Mouse (Mus musculus): ENCODE measurements at regions not wholly inside any gene's neighbourhood (a gene's known extent, or its start where the extent isn't known, plus 50 kb on each side); places are given as distances from the start of the nearest gene placed in this dataset.

- no peak for DNase-seq (ENCODE audit: low spot score)
These were observed 122.5 kb upstream of the Twist2 start for GRCm38 (mm10) chr1:91678789-91679188.

GRCm38 (mm10) chr1:91685031-91685430 lies 116.2 kb upstream of the Twist2 start:
- DNase-seq (ENCODE audit: low spot score), result no peak

DNA sequence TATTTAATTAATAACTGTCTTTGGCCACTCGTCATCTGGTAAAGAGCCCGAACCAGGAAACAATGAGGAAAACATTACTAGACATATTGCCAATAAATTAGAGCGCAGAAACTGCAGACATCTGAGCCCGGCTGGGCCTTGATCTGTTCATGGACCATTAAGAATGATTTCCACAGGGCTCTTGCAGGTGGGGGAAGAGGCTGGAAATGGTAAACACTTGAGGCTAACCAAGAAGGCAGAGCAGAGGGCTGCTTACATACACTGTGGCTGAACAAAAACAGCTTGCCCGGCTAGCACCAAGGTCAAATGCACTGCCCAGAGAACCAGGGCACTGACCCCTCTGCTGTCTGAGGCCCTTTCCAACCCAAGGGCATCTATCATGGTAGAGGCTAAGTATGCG lies 115.5 kb upstream of the Twist2 start:
- no peak for DNase-seq (ENCODE audit: low spot score)

GRCm38 (mm10) chr1:91691601-91692000 lies 109.7 kb upstream of the Twist2 start:
- no peak for DNase-seq (ENCODE audit: low spot score)

- no peak for DNase-seq (ENCODE audit: low spot score)
These were observed 108.4 kb upstream of the Twist2 start for GRCm38 (mm10) chr1:91692709-91693460.

DNA sequence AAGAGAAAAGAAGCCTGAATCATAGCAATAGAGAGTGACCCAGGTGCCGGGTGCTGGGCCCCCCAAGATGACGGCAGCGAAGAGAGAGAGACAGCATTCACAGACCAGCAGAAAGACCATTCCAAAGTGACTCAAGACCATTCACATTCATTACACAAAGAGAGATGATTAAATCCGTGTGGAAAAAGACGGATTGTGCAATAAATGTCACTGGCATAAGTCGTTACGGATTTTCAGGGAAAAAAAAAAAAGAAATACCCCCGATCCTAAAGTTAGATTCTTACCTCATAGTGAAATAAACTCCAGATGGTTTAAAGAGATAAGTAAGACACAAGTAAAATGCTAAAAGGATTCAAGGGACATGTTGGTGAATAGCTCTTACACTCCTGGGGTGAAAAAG lies 104.2 kb upstream of the Twist2 start:
- no peak for DNase-seq (ENCODE audit: low spot score)

GRCm38 (mm10) chr1:91701475-91701874 lies 99.8 kb upstream of the Twist2 start:
- no peak for DNase-seq (ENCODE audit: low spot score)

GRCm38 (mm10) chr1:91702021-91702420 lies 99.2 kb upstream of the Twist2 start:
- DNase-seq (ENCODE audit: low spot score), result no peak

- no peak for DNase-seq (ENCODE audit: low spot score)
These were observed 98.5 kb upstream of the Twist2 start for GRCm38 (mm10) chr1:91702737-91703136.

- DNase-seq (ENCODE audit: low spot score), result no peak
These were observed 95.8 kb upstream of the Twist2 start for GRCm38 (mm10) chr1:91705451-91705850.

GRCm38 (mm10) chr1:91708550-91709243 lies 92.6 kb upstream of the Twist2 start:
- no peak for DNase-seq (ENCODE audit: low spot score)

- DNase-seq (ENCODE audit: low spot score), result no peak
These were observed 92.0 kb upstream of the Twist2 start for GRCm38 (mm10) chr1:91709244-91709600.

DNA sequence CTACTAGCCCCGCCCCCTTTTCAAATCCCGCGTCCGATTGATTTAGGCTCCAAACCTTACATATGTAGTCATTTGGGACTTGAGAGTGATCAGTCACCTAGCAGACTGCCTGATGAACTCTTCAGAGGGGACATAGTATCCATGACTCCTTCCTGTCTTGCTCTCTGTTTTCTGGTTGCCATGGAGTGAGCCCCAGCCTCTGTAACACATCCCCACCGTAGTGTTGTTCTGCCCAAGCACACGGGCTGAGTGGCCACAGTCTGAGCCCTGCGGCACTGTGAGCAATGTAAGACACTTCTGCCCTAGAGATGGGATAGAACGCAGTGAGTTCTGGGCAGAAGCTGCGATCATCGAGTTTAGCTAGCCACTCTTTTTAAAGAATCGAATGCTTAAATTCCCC lies 88.1 kb upstream of the Twist2 start:
- no peak for DNase-seq (ENCODE audit: low spot score)

GRCm38 (mm10) chr1:91714266-91714665 lies 87.0 kb upstream of the Twist2 start:
- DNase-seq (ENCODE audit: low spot score), result peak; percentile 5

- no peak for DNase-seq (ENCODE audit: low spot score)
These were observed 85.9 kb upstream of the Twist2 start for GRCm38 (mm10) chr1:91715341-91715740.

DNA sequence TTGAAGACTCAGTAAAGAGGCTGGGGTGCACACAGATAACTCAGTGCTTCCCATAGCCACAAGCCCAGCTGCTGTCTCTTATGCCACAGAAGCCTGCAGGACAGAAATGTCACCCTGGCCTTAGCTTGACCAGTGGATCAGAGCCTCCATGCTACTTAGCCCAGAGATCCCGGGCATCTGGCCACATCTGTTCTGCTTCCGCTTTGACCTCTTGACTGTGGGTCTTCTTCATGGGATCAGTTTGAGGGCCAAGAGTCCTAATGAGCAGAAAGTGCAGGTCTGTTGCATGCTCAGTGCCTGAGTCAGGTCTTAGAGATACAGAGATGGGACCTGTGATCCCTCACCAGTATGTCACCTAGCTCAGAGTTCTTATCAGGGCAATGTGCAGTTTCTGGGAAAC lies 85.5 kb upstream of the Twist2 start:
- DNase-seq (ENCODE audit: low spot score), result peak; percentile 5

DNA sequence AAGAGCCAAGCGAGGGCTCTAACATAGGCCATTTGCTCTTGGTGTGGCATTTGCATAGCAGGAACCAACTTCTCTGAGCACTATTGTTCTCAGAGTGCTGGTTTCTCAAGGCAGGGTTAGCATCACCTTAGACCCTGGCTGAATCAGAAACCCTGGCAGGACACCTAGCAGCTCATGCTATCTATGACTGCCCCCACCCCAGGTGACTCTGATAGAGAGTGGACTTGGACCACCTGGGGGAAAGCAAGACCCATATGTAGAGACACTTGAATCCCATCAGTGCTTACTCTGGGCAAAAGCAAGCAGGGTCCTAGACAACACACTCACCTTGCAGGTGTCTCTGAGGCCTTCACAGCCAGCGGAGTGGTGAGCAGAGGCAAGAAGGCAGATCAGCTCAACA lies 84.4 kb upstream of the Twist2 start:
- peak; percentile 3 for DNase-seq (ENCODE audit: low spot score)

GRCm38 (mm10) chr1:91717961-91718360 lies 83.3 kb upstream of the Twist2 start:
- DNase-seq (ENCODE audit: low spot score), result no peak

GRCm38 (mm10) chr1:91729246-91729645 lies 72.0 kb upstream of the Twist2 start:
- no peak for DNase-seq (ENCODE audit: low spot score)

- DNase-seq (ENCODE audit: low spot score), result no peak
These were observed 71.0 kb upstream of the Twist2 start for GRCm38 (mm10) chr1:91730281-91730680.

DNA sequence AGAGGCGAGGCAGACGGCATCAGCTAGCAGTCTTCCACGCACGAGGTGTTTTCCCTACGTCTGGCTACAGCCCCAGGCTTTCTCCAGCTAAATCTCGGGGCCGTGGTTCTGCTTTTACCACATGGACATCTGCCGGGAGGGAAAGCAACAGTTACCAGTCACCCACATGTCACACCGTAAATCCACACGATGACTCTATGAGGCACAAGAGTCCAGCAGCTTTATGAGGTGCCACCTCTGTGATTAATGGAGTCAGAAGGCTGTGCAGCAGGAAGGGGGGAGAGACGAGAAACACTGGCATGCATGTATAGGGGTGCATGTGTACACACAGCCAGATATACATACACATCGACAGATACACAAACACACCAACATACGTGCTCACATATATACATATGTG lies 69.6 kb upstream of the Twist2 start:
- no peak for DNase-seq (ENCODE audit: low spot score)

- DNase-seq (ENCODE audit: low spot score), result no peak
These were observed 68.8 kb upstream of the Twist2 start for GRCm38 (mm10) chr1:91732461-91732861.

DNA sequence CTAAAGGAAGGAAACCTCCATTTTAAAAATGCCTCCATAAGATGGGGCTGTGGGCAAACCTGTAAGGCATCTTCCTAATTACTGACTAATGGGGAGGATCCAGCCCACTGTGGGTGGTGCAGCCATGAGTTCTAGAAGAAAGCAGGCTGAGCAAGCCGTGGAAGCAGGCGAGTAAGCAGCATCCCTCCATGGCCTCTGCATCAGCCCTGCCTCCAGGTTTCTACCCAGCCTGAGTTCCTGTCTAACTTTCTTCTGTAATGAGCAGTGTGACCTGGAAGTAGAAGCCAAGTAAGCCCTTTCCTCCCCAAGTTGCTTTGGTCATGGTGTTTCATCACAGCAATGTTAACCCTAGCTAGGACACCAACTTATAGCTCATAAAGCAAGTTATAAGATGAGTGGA lies 66.5 kb upstream of the Twist2 start:
- DNase-seq (ENCODE audit: low spot score), result no peak

DNA sequence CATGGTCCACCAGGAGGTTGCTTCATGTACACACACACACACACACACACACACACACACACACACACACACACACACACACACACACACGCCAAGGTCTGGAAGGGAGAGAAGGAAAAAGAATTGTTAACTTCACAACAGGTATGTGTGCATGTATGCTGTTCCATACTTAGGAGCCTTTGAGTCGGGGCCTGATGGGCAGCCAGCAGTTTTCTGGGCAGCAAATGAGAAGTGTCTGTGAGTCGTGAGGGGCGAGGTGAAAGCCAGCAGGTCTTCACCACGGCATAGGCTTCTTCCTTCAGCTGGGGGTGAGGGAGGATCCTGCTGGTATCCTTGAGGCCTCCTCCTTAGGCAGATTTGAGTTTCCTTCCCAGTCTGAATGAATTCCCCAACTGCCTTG lies 65.8 kb upstream of the Twist2 start:
- DNase-seq (ENCODE audit: low spot score), result no peak
